Mouse (Mus musculus) neural tube, embryonic 13.5 days (tissue): ENCODE measurements around the gene Olfr665. TPM values are rescaled to one million over a fixed set of nuclear protein-coding genes. Genes with fewer than 3 reads are reported as not detected.
"Not testable (repeated sequence)": the region's sequence is repeated elsewhere in the genome, so short reads cannot be mapped to it uniquely, and the experiment has no call there.

Experiments used
- ATAC-seq: fragments of 200-750 bp; cut with Nextera tagmentation; 2 replicates; pipeline ENCODE4 v1.8.0; 2017; ENCODE audit warnings: low read depth, mild to moderate bottlenecking, moderate TSS enrichment, moderate library complexity
- H3K27ac ChIP-seq: fragments of 300-500 bp; sonication (generic); replicated peaks from 2 replicates; pipeline ENCODE4 v1.5.1; 2015; ENCODE audit warnings: moderate library complexity, mild to moderate bottlenecking, inconsistent platforms
- H3K27me3 ChIP-seq: fragments of 300-500 bp; sonication (generic); 2 replicates; pipeline ENCODE4 v1.6.1; 2015; ENCODE audit warnings: mild to moderate bottlenecking, inconsistent platforms
- H3K36me3 ChIP-seq: fragments of 300-500 bp; sonication (generic); 2 replicates; pipeline ENCODE4 v1.6.1; 2015; ENCODE audit warnings: mild to moderate bottlenecking, inconsistent platforms
- H3K4me1 ChIP-seq: fragments of 300-500 bp; sonication (generic); replicated peaks from 2 replicates; pipeline ENCODE4 v1.6.1; 2015; ENCODE audit warnings: inconsistent platforms
- H3K4me2 ChIP-seq: fragments of 300-500 bp; sonication (generic); 2 replicates; pipeline ENCODE4 v1.6.1; 2015; ENCODE audit warnings: inconsistent platforms, mild to moderate bottlenecking, moderate library complexity
- H3K4me3 ChIP-seq: fragments of 300-500 bp; sonication (generic); 2 replicates; pipeline ENCODE4 v1.5.1; 2015; ENCODE audit warnings: mild to moderate bottlenecking, inconsistent platforms
- H3K9ac ChIP-seq: fragments of 300-500 bp; sonication (generic); 2 replicates; pipeline ENCODE4 v1.6.1; 2015; ENCODE audit warnings: moderate library complexity, mild to moderate bottlenecking, inconsistent platforms
- H3K9me3 ChIP-seq: fragments of 300-500 bp; sonication (generic); 2 replicates; pipeline ENCODE4 v1.6.1; 2016; ENCODE audit warnings: inconsistent platforms
- whole genome bisulfite sequencing: fragments of 180-500 bp; shearing (Covaris S2); methylation state at CpG from one replicate; pipeline ENCODE4 v1.1.7; 2015; 5-methylcytosine and 5-hydroxymethylcytosine counted together
- polyA plus RNA-seq: library from polyadenylated mRNA; unstranded; fragments of >200 nt; fragmentation: Nextera tagmentation; extraction: Ambion mirVana; gene quantifications from 2 replicates; pipeline ENCODE4 v1.2.1, GENCODE M21; 2015

Gene Olfr665
- not detected in 2 replicates for polyA plus RNA-seq

DNA sequence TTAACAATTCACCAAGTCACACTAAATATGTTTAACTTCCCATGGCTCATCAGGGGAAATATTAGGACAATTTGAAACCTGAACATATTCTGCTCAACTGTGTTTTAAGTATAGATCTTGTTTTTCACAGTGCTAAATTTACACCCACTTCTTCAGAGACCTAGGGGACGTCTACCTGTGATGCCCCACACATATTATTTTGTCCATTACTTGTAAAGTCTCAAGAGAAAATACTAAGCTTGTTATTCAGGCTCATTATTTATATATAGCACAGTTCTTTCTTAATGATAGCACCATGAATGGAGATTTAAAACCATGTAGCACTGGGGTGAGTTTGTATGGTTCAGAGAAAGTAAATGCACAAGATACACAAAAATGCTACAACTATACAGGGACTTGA is at the start of gene Olfr665:
Olfr665 (plus strand) TSS at position 301 of the 400 bp plus-strand sequence.
- Histone ChIP-seq H3K4me2 (no peak within 1 kb of the TSS), H3K4me1 (no peaks in the 10 kb centered on the region), H3K27me3 (no peaks in the 10 kb centered on the region), H3K9me3 (no peaks in the 10 kb centered on the region), H3K4me3 (no peak within 1 kb of the TSS), H3K36me3 (no peaks in the 10 kb centered on the region), H3K9ac (no peak within 1 kb of the TSS), H3K27ac (no peak within 1 kb of the TSS)
- 71% methylated on average over 1 of the region's 1 CpGs for WGBS
- no peak for ATAC-seq

DNA sequence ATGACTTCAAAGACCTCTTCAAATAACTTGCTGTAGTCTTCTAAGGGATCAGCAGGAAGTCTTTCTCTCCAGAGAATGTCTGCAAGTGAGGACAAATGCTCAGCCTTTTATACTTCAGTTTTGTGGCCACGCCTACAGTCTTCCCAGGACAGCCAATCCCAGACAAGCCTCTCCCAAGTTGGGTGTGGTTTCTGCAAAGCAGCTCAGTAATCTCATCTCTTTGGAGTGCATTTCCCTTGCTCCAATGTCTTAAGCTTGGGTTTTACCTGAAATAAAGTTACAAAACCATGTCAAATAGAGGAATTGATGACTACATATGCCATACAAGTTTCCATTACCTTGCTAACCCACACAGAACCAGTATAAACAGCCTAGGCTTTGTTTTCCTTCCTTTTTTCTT is 35.3 kb upstream of the Olfr665 start, which contains the start of gene Usp17lb:
Usp17lb (minus strand) TSS at position 101 of the 400 bp plus-strand sequence.
- no peak within 1 kb of the TSS for H3K4me2 ChIP-seq
- H3K27me3 ChIP-seq = no peaks in the 10 kb centered on the region
- no peak within 1 kb of the TSS for H3K27ac ChIP-seq
- ATAC-seq = no peak
- no peak within 1 kb of the TSS for H3K4me3 ChIP-seq
- no peaks in the 10 kb centered on the region for H3K4me1 ChIP-seq
- H3K9ac ChIP-seq = no peak within 1 kb of the TSS
- WGBS = 73% methylated on average over 1 of the region's 1 CpGs
- H3K36me3 ChIP-seq = no peaks in the 10 kb centered on the region
- no peaks in the 10 kb centered on the region for H3K9me3 ChIP-seq

DNA sequence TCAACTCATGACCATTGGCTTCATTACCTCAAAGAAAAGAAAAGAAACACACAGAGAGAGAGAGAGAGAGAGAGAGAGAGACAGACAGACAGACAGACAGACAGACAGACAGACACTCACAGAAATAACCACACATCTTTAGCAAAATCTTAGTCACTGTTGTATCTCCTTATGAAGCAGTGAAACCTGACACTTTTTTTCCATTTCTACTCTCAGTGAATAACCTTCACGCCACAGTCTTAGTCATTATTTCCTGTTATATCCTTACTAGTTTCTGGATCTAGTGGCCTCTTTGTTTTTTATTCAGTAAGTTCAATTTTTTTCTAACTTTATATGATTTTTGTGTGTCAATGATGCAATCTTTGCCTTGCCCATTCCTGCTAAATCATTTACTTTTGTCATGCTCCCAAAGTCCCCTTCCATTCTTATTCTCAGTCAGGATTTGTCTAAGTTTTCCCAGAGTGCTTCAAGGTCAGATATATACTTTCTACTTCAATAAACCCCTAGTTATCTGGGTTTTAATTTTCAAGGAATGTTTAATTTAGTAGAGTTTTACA is 34.0 kb upstream of the Olfr665 start:
- 90% methylated on average over 1 of the region's 1 CpGs for WGBS
- H3K4me1 ChIP-seq = no peaks in the 10 kb centered on the region
- no peak for ATAC-seq

DNA sequence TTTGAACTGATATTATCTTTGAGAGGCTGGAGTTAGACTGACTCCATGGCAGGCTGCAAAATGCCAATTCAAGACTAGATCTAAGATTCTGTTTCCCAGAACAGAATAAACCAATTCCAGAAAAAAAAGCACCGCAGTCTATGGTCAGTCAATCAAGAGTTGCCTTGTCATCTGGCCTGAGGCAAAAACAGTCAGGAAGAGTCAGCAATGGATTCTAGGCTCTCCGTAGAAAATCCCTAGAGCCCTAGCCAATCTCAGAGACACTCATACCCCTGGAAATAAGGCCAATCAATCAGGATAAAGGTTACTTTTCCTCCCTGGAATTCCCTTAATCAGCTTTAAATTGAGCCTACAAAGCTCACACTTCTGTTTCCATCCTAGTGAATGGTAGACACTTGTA is 26.3 kb upstream of the Olfr665 start:
- H3K4me1 ChIP-seq, H3K4me2 ChIP-seq, H3K27me3 ChIP-seq, H3K4me3 ChIP-seq, H3K27ac ChIP-seq, H3K36me3 ChIP-seq, H3K9ac ChIP-seq, ATAC-seq, H3K9me3 ChIP-seq: not testable (repeated sequence)
- WGBS = 83% methylated on average over 2 of the region's 2 CpGs

More for the DNA sequence above, 34.0 kb upstream of the Olfr665 start:
- H3K9ac ChIP-seq = no peak overlapping the region
- H3K27me3 ChIP-seq = no peaks in the 10 kb centered on the region
- H3K9me3 ChIP-seq = no peaks in the 10 kb centered on the region
- no peak overlapping the region for H3K4me2 ChIP-seq
- H3K36me3 ChIP-seq = no peaks in the 10 kb centered on the region
- H3K4me3 ChIP-seq = no peak overlapping the region
- no peak overlapping the region for H3K27ac ChIP-seq

DNA sequence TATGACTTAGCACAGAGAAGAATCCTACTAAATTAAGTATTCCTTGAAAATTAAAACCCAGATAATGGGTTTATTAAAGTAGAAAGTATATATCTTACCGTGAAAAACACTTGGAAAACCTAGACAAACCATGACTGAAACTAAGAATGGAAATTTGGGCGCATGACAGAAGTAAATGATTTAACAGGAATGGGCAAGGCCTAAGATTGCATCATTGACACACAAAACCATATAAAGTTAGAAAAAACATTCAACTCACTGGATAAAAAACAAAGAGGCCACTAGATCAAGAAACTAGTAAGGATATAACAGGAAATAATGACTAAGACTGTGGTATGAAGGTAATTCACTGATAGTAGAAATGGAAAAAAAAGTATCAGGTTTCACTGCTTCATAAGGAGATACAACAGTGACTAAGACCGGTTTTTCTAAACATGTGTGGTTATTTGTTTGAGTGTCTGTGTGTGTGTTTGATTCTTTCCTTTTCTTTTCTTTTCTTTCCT is 22.5 kb upstream of the Olfr665 start:
- Histone ChIP-seq H3K27ac (no peak overlapping the region), H3K4me1 (no peaks in the 10 kb centered on the region), H3K4me3 (no peak overlapping the region), H3K27me3 (no peaks in the 10 kb centered on the region), H3K9ac (no peak overlapping the region), H3K4me2 (no peak overlapping the region), H3K36me3 (no peaks in the 10 kb centered on the region), H3K9me3 (no peaks in the 10 kb centered on the region)
- WGBS = 93% methylated on average over 3 of the region's 3 CpGs
- ATAC-seq = no peak

DNA sequence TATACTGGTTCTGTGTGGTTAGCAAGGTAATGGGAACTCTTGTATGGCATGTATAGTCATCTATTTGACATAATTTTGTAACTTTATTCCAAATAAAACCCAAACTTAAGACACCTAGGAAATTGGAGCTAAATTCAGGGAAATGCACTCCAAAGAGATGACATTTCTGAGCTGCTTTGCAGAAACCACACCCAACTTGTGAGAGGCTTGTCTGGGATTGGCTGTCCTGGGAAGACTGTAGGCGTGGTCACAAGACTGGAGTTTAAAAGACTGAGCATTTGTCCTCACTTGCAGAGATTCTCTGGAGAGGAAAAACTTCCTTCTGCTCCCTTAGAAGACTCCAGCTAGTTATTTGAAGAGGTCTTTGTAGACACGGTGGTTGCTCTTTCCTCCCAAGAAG is 21.1 kb upstream of the Olfr665 start, which contains the start of gene Usp17la:
Usp17la (plus strand) TSS at position 301 of the 400 bp plus-strand sequence.
- not testable (repeated sequence) for H3K4me3 ChIP-seq, H3K4me1 ChIP-seq, H3K9me3 ChIP-seq, ATAC-seq, H3K4me2 ChIP-seq, H3K27ac ChIP-seq, H3K27me3 ChIP-seq, H3K36me3 ChIP-seq, H3K9ac ChIP-seq
- WGBS = 84% methylated on average over 2 of the region's 2 CpGs

DNA sequence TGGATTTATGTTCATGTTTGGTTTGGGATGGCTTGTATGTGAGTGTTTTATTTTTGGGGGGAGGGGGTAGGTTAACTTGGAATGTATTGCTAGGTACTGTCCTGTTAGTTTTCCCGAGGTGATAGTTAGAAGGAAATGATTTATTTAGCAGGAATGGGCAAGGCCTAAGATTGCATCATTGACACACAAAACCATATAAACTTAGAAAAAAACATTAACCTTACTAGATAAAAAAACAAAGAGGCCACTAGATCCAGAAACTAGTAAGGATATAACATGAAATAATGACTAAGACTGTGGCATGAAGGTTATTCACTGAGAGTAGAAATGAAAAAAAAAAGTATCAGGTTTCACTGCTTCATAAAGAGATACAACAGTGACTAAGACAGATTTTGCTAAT is 20.1 kb upstream of the Olfr665 start:
- ATAC-seq = no peak
- H3K36me3 ChIP-seq = no peaks in the 10 kb centered on the region
- H3K27me3 ChIP-seq = no peaks in the 10 kb centered on the region
- H3K27ac ChIP-seq = no peak overlapping the region
- WGBS = 92% methylated on average over 1 of the region's 1 CpGs
- H3K4me2 ChIP-seq = no peak overlapping the region
- no peak overlapping the region for H3K9ac ChIP-seq
- H3K9me3 ChIP-seq = no peaks in the 10 kb centered on the region
- no peaks in the 10 kb centered on the region for H3K4me1 ChIP-seq
- no peak overlapping the region for H3K4me3 ChIP-seq

DNA sequence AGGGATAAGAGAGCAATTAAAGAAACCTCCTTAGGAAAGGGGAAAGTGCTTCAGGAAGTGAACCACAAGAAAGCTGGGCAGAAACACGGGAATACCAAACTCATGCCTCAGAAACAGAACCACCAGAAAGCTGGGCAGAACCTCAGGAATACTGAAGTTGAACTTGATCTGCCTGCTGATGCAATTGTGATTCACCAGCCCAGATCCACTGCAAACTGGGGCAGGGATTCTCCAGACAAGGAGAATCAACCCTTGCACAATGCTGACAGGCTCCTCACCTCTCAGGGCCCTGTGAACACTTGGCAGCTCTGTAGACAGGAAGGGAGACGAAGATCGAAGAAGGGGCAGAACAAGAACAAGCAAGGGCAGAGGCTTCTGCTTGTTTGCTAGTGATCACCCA is 16.4 kb upstream of the Olfr665 start:
- WGBS = 91% methylated on average over 3 of the region's 3 CpGs

DNA sequence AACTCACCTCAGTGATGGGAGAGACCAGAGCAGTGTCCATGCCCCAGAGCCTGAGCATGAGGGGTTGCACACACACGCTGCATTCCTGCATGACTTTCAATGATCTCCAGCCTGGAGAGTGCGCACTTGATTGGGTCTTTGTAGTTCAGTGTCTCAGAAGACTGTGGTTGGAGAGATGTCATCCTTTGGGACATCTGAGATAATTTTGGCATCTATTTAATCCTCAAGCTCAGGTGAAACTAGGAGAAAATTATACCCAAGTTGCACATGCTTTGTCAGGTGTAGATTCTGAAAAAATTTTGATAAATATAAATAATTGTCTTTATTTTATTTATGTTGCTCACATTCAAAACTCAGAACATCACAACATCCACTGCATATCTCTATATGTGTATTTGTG is 18.0 kb downstream of the Olfr665 start, which contains the start of gene Olfr666:
Olfr666 (minus strand) TSS at position 101 of the 400 bp plus-strand sequence.
- Histone ChIP-seq H3K4me1 (no peaks in the 10 kb centered on the region), H3K27me3 (no peaks in the 10 kb centered on the region), H3K4me2 (no peak within 1 kb of the TSS), H3K36me3 (no peaks in the 10 kb centered on the region), H3K9ac (no peak within 1 kb of the TSS), H3K9me3 (no peaks in the 10 kb centered on the region), H3K27ac (no peak within 1 kb of the TSS), H3K4me3 (no peak within 1 kb of the TSS)
- WGBS = 91% methylated on average over 2 of the region's 2 CpGs
- ATAC-seq = no peak

More for the DNA sequence above, 16.4 kb upstream of the Olfr665 start:
- ATAC-seq = no peak
- H3K4me3 ChIP-seq = no peak overlapping the region
- no peak overlapping the region for H3K27ac ChIP-seq
- no peak overlapping the region for H3K4me2 ChIP-seq
- H3K27me3 ChIP-seq = no peaks in the 10 kb centered on the region
- H3K9me3 ChIP-seq = no peaks in the 10 kb centered on the region
- H3K36me3 ChIP-seq = no peaks in the 10 kb centered on the region
- no peaks in the 10 kb centered on the region for H3K4me1 ChIP-seq
- H3K9ac ChIP-seq = no peak overlapping the region

DNA sequence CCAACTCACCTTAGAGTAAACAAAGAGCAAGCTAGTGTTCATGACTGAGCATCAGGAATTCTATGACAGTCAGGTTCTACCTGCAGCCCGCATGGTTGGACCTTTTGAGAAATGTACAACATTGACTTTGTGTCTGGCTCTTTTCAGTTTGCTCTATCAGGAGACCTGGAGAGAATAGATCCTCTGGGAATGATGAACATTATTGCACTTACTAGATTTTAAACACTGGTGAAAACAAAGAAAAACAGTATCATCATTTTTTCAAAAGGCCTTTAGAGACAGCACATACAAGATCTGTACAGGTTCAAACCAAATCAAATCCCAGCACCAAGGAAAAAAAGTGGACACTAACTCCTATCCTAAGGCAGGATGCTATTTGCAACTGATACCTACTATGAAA is 43.6 kb downstream of the Olfr665 start, which contains the start of gene Olfr667:
Olfr667 (minus strand) TSS at position 101 of the 400 bp plus-strand sequence.
- Histone ChIP-seq H3K9ac (no peak within 1 kb of the TSS), H3K4me3 (no peak within 1 kb of the TSS), H3K4me1 (no peaks in the 10 kb centered on the region), H3K4me2 (no peak within 1 kb of the TSS), H3K36me3 (no peaks in the 10 kb centered on the region), H3K27ac (no peak within 1 kb of the TSS), H3K27me3 (no peaks in the 10 kb centered on the region), H3K9me3 (no peaks in the 10 kb centered on the region)
- 85% methylated on average over 1 of the region's 1 CpGs for WGBS
- no peak for ATAC-seq

DNA sequence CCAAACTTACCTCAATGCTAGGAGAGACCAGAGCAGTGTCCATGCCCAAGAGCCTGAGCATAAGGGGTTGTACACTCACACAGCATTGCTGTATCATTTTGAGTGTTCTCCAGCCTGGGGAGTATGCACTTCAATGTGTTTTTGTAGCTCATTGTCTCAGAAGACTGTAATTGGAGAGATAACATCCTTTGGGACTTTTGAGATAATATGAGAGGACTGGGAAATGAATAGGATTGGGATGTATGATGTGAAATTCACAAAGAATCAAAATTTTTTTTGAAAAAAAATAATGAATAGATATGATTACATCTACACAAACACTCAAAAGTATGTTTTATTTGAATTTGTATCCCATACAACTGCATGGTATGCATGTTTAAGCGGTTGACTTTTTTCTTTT is 50.1 kb downstream of the Olfr665 start, which contains the start of gene Olfr668:
Olfr668 (minus strand) TSS at position 101 of the 400 bp plus-strand sequence.
- no peak for ATAC-seq
- WGBS = 84% methylated on average over 1 of the region's 1 CpGs

More for the DNA sequence above, 50.1 kb downstream of the Olfr665 start, which contains the start of gene Olfr668:
- Histone ChIP-seq H3K27me3 (no peaks in the 10 kb centered on the region), H3K36me3 (no peaks in the 10 kb centered on the region), H3K9me3 (no peaks in the 10 kb centered on the region), H3K4me3 (no peak within 1 kb of the TSS), H3K27ac (no peak within 1 kb of the TSS), H3K4me1 (no peaks in the 10 kb centered on the region), H3K9ac (no peak within 1 kb of the TSS), H3K4me2 (no peak within 1 kb of the TSS)
